Mouse (Mus musculus): ENCODE measurements around the gene Hibch.

DNA sequence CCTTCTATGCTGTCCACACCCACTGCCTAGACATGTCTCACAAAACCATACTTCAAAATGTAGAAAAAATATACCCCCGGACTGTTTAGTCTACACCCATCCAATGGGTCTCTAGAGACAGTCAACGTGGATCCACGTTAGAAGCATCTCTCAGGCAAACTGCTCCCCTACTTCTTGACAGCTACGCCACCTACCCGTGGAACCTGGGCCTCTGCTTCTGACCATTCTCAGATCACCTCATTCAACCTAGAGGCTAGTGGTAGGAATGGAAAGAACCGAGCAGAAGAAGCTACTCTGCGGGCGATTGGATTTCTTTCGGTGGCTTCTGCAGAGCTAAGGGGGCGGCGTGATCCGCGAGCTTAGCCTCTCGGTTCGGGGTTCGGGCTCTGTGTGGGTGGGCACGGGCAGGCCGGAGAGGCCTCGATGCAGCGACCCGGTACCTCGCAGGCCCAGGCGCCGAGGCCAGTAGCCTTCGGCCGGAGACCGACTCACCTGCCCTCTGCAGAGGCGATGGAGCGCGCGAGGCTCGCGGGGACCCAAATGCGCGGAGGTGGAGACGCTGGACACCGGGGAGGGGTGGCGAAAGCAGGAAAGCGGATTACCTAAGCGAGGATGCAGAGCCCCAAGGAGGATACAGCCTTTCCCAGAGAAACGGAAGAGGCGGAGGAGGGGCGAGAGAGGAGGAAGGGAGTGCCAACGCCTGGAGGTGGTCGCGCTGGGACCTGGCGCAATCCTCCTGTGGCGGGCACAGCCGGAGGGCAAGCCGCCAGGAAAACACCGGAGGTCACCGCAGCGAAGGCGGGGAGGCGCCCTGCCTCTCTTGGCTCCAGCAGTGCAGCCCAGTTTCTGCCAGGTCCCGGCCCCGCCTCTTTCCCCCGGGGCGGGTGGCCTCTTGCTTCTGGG lies 27.6 kb upstream of the Hibch start, which contains the start of gene Inpp1:
- TF ChIP-seq CTCF (IDR thresholded peaks at IDR 0.05; ENCODE audit: borderline replicate concordance, control insufficient read depth, extremely low read depth, insufficient read depth, low read length, poor library complexity) = peak; percentile 30; the same call in 1 of the 2 replicates
- TF ChIP-seq POLR2A (IDR thresholded peaks at IDR 0.05; ENCODE audit: control insufficient read depth, extremely low read depth, insufficient read depth, low read length, poor library complexity) = no peak

Data from thymus, adult 2 months (tissue).